Mouse (Mus musculus): ENCODE measurements around the gene Igsf3.

- TF ChIP-seq CTCF (conservative IDR thresholded peaks at IDR 0.05; ENCODE audit: insufficient read depth, insufficient read length, low read depth, low read length) (no peak), POLR2A (IDR thresholded peaks at IDR 0.05; ENCODE audit: low read depth, low read length) (no peak)
Observed at GRCm38 (mm10) chr3:101350406-101350805, 26.5 kb upstream of the Igsf3 start.
